Mouse (Mus musculus) adrenal gland, postnatal 4 days (tissue): ENCODE measurements at regions not wholly inside any gene's neighbourhood (a gene's known extent, or its start where the extent isn't known, plus 50 kb on each side); places are given as distances from the start of the nearest gene placed in this dataset.
A peak's percentile ranks its signal among the peaks of the same experiment; 100 is the strongest.

Source experiments
- DNase-seq, 2 experiments: peaks; one replicate each; pipeline ENCODE4 v3.0.0; 2021 to 2022; ENCODE audit warnings: low spot score in 2 of 2, mixed read lengths in 2 of 2

DNA sequence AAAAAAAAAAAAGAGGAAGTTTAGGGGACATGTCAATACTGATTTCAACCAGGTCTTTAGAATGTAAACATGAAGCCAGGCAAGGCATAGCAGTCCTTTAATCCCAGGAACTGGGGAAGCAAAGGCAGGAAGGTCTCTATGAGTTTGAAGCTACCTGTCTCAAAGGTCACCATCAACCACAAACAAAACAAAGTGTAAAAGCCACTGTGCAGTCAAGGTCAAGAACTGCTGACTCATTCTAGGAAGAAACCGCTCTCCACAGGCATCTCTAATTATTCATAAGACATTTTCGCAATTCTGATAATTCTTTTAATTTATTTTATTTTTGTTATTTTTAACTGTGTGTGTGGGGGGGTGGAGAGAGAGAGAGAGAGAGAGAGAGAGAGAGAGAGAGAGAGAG is 364.0 kb downstream of the Cntnap4 start:
- DNase-seq, result no peak

- no peak for DNase-seq
These were observed 365.6 kb downstream of the Cntnap4 start for GRCm38 (mm10) chr8:112935411-112935810.

DNA sequence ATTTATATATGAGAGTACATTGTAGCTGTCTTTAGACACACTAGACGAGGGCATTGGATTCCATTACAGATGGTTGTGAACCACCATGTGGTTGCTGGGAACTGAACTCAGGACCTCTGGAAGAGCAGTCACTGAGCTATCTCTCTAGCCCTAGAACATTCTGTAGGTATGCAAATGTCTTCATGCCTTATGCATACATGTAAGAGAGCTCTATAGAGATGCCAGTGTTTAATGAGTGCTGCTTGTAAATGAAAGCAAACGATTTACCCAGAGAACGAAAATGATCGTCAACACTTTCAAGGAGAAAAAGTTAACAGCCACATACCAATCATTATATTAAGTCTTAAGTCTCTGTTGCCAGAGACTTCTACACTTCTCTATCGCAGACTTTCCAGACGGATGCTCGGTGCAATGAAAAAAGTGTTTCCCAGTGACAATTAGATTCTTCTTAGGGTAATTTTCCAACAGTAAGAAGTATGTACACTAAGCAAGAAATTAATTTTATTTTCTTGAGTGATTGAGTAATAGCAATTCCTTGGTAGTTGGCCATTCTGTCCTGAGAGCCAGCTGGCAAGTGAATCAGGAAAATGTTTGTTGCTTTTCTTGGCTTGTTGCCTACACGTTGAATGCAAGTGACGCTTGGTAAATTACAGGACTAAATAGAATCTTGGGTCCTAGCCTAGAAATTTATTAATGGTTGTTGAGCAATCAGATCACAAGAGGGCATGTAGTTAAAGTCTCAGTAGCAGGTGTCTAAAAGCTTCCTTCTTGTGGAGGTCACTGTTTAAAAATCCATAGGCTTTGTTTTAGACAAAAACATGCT is 366.3 kb downstream of the Cntnap4 start:
- DNase-seq, result no peak

DNA sequence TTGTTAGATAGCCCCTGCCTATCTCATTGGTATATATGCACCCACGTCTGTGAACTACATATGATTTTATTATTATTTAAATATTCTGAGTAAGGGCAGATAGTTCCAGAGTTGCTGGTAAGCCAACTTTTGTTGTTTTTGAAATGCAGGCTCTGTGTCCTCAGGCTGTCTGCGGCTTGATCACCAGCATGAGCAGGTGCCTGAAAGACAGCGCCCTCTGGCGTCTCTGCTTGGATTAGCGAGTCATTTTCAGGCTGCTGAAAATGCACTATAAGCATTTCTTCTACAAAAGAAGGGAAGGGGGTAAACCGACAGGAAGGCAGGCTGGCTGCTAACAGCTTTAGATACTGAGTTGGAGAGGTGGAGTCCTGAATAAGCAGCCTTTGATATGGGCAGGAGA is 402.6 kb downstream of the Cntnap4 start:
- peak; percentile 13 to 45 for DNase-seq

GRCm38 (mm10) chr8:112975734-112976133 is 405.9 kb downstream of the Cntnap4 start:
- DNase-seq, result no peak

GRCm38 (mm10) chr8:112976312-112976711 is 406.5 kb downstream of the Cntnap4 start:
- no peak for DNase-seq

GRCm38 (mm10) chr8:112993781-112994180 is 423.9 kb downstream of the Cntnap4 start:
- no peak for DNase-seq

- no peak for DNase-seq
These were observed 437.5 kb downstream of the Cntnap4 start for GRCm38 (mm10) chr8:113007356-113007755.

DNA sequence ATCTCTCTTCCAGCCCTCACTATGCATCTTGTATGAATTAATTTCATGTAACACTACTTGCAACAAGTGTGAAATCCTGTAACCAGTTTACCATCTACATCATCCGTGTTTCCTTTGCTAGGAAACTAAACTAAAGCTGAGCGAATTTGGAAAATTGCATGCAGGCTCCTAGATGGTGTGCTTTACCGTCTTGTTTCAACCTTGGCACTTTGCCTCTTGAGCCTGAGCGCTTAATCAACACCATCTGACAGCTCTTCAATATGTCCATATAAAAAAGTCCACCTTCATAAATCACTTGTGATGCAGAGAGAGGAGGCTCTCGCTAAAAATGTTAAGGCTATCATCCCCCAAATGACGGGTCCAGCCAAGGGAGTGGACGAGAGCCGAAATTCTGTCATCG is 459.0 kb downstream of the Cntnap4 start:
- DNase-seq, result no peak

GRCm38 (mm10) chr8:113051770-113052473 is 482.1 kb downstream of the Cntnap4 start:
- no peak for DNase-seq

- DNase-seq, result no peak
These were observed 495.7 kb downstream of the Cntnap4 start for GRCm38 (mm10) chr8:113065246-113066169.

DNA sequence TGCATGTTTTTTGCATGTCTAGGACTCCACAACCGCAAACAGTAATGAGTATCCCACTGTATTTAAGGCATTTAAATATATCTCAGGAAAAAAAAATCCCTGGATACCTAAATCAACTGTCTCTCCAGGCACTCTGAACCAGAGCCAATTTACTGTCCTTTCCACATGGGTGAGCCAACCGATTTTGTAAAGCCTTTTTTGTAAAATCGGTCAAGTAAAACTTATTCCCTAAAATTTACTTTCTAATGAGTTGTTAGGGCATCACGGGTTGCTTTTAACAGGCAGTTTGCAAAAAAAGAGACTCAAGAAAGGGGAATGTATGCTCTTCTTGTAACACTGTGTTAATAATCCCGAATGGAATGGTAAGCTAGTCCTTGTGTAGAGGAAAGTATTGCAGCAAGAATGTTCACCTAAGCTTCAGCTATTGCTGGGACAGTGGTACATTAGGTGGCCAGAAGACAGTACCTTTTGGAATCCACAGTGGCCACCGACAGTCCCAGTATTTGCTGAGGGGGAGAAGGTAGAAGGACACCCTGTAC is 496.4 kb downstream of the Cntnap4 start:
- DNase-seq, result no peak

- no peak for DNase-seq
These were observed 514.1 kb downstream of the Cntnap4 start for GRCm38 (mm10) chr8:113083976-113084375.

- no peak for DNase-seq
These were observed 517.7 kb downstream of the Cntnap4 start for GRCm38 (mm10) chr8:113087586-113087985.

DNA sequence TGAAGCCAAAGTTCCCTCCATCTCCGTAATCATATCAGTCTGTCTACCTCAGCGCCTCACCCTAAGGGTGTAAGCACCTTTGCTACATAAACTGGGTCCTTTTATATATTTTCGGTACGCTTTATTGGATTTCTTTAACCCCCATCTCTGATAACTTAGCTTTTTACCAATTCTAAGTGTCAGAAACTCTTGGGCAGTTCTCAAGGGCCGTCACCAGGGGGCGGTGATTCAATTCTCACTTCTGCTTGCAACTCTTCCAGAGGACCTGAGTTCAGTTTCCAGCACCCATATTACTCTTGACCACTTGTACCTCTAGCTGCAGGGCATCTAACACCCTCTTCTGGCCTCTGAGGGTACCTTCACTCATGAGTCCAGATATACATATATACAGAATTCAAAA is 523.7 kb upstream of the Mon1b start:
- DNase-seq, result no peak

GRCm38 (mm10) chr8:113114165-113114700 is 521.2 kb upstream of the Mon1b start:
- DNase-seq, result no peak

DNA sequence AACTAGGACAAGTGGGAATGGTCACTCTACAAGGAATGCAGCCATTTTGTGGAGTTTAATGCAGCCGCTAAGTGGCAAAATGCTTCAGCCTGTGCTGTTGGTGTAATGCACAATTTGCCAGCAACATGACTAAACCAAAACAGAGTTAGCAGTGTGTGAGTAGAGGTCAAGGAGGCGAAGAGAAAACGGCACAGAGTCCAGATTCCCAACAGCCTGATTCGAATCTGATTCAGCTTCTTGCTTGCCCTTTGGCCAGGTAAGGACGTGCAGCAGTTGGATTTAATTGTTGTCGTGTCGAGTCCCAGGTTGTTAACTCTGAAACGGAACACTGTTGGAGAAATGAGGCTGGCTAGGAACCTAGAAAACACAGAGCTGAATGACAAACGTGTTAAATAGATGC is 518.1 kb upstream of the Mon1b start:
- no peak for DNase-seq

GRCm38 (mm10) chr8:113125586-113125985 is 509.8 kb upstream of the Mon1b start:
- no peak for DNase-seq

GRCm38 (mm10) chr8:113137361-113137760 is 498.0 kb upstream of the Mon1b start:
- DNase-seq, result no peak

GRCm38 (mm10) chr8:113140021-113140420 is 495.4 kb upstream of the Mon1b start:
- DNase-seq, result no peak

DNA sequence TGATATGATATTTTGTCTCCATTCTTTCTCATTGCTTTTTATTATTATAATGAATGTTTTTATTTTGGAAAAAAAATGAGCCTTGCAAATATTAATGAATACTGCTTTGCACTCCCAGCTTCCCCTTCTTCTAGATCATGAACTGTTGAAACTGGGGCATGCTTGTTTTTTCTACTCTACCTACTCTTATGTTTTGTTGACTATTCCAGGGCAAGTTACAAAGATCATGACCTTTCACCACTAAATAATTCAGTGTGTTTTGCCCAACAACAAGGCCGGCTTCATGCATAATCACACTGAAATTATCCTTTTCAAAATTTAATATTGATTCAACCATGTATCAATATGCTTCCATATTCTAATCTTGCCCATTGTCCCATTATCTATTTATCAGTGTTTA is 494.3 kb upstream of the Mon1b start:
- DNase-seq, result no peak
